Mouse (Mus musculus) embryonic facial prominence, embryonic 13.5 days (tissue): ENCODE measurements around the gene H3f3b. TPM values are rescaled to one million over a fixed set of nuclear protein-coding genes. Genes with fewer than 3 reads are reported as not detected.

ENCODE experiments used
- ATAC-seq: fragments of 200-750 bp; cut with Nextera tagmentation; 2 replicates; pipeline ENCODE4 v1.8.0; 2017; ENCODE audit warnings: low read depth; ENCODE audit not compliant: insufficient number of reproducible peaks, insufficient read depth, low FRiP score, low TSS enrichment
- H3K27ac ChIP-seq: fragments of 300-500 bp; sonication (generic); 2 replicates; pipeline ENCODE4 v1.5.1; 2015; ENCODE audit warnings: moderate library complexity, mild to moderate bottlenecking, inconsistent platforms
- H3K27me3 ChIP-seq: fragments of 300-500 bp; sonication (generic); 2 replicates; pipeline ENCODE4 v1.6.1; 2015; ENCODE audit warnings: mild to moderate bottlenecking, inconsistent platforms
- H3K36me3 ChIP-seq: fragments of 300-500 bp; sonication (generic); 2 replicates; pipeline ENCODE4 v1.6.1; 2015; ENCODE audit warnings: mild to moderate bottlenecking, inconsistent platforms
- H3K4me1 ChIP-seq: fragments of 300-500 bp; sonication (generic); 2 replicates; pipeline ENCODE4 v1.6.1; 2015; ENCODE audit warnings: inconsistent platforms
- H3K4me2 ChIP-seq: fragments of 300-500 bp; sonication (generic); 2 replicates; pipeline ENCODE4 v1.6.1; 2015; ENCODE audit warnings: moderate library complexity, mild to moderate bottlenecking, inconsistent platforms
- H3K4me3 ChIP-seq: fragments of 300-500 bp; sonication (generic); 2 replicates; pipeline ENCODE4 v1.5.1; 2015; ENCODE audit warnings: mild to moderate bottlenecking, inconsistent platforms
- H3K9ac ChIP-seq: fragments of 300-500 bp; sonication (generic); 2 replicates; pipeline ENCODE4 v1.6.1; 2015; ENCODE audit warnings: mild to moderate bottlenecking, inconsistent platforms
- H3K9me3 ChIP-seq: fragments of 300-500 bp; sonication (generic); 2 replicates; pipeline ENCODE4 v1.6.1; 2016; ENCODE audit warnings: inconsistent platforms
- WGBS: fragments of 180-500 bp; shearing (Covaris S2); methylation state at CpG from one replicate; pipeline ENCODE4 v1.1.7; 2015; ENCODE audit warnings: mixed read lengths; 5-methylcytosine and 5-hydroxymethylcytosine counted together
- polyA plus RNA-seq: library from polyadenylated mRNA; unstranded; fragments of >200 nt; fragmentation: Nextera tagmentation; extraction: Ambion mirVana; gene quantifications from 2 replicates; pipeline ENCODE4 v1.2.1, GENCODE M21; 2015

Gene H3f3b
- polyA plus RNA-seq, 1 experiment from 2014 or later, result 2,264 TPM

DNA sequence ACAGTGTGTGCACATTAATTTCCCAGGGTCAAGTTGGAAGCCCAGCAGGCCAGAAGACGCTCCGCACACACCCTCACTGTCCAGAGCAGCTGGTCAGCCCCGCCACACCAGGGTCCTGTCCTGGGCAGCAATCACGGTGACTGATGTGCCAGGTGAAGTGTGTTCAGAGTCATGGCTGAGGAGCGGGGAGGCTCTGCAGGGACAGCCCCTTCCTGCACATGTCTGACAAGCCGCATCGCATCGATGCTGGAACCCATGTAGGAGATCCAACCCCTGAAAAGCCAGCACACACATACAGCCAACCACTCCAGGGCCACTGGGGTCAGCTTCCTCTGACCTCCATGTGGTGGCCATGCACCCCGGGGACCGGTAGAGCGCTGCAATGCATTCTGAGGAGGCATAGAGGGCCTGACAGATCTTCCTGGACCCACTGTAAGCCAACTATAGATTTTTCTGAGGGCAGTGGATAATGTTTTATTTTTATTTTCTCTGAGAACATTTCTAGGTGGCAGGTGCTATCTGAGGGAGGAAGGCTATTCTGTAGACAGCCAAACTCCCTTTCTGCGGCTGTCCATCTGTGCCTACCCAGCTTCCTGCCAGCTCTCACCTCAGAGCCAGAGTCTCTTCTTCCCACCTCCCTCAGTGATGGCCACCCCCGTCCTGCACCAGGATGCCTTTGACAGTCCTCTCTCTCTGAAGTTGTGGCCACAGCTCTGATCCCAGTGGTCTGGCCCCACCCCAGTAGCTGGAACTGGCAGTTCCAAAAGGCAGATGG, 34.1 kb upstream of the H3f3b start:
- Histone ChIP-seq H3K9ac (no peak overlapping the region), H3K4me1 (0 out of 2 replicates have a peak, but pooled peaks cover under 1% of the 10 kb centered on the region), H3K27me3 (no peaks in the 10 kb centered on the region), H3K27ac (no peak overlapping the region), H3K4me2 (no peak overlapping the region), H3K36me3 (peaks cover 58% of the 10 kb centered on the region), H3K9me3 (no peaks in the 10 kb centered on the region), H3K4me3 (no peak overlapping the region)
- WGBS, result 90% methylated on average over 13 of the region's 13 CpGs
- no peak for ATAC-seq

DNA sequence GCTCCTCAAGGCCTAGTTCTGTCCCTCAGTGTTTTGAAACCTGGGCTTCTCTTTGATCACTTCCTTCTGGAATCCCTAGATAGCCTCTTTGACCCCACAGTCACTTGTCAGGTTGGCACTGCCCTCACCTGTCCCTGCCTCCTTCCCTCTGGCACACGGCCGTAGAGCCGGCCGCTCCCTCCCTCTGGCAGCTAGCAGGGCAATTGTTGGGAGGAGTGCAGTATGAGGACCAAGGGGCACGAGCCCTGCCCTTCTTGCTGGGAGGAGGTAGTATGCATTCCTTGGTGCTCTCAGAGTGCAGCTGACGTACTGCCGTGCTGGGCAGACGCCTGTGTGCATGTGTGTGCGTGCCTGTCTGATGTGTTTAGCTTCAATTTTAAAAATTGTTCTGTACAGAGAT, 32.8 kb upstream of the H3f3b start:
- Histone ChIP-seq H3K9me3 (no peaks in the 10 kb centered on the region), H3K4me2 (no peak overlapping the region), H3K4me3 (no peak overlapping the region), H3K9ac (peak overlapping the region; percentile 36; the same call in 1 of the 2 replicates), H3K27ac (no peak overlapping the region; the same call in 1 of the 2 replicates), H3K4me1 (no peaks in the 10 kb centered on the region), H3K36me3 (peaks cover 70% of the 10 kb centered on the region), H3K27me3 (no peaks in the 10 kb centered on the region)
- WGBS, result 84% methylated on average over 9 of the region's 9 CpGs
- ATAC-seq, result no peak

DNA sequence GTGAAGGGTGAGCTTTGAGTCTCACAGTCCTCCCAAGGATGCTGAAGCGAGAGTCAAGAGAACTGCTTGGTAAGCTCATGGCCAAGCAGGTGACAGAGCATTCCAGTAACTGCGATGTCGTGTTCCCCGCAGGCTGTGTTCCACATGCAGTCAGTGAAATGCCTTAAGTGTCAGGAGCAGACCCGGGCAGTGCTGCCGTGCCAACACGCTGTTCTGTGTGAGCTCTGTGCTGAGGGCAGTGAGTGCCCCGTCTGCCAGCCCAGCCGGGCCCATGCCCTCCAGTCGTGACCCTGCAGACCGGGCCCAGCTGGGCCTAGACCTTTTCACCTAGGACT, 31.9 kb upstream of the H3f3b start:
- H3K9ac ChIP-seq, result no peak overlapping the region
- no peak overlapping the region for H3K27ac ChIP-seq
- no peaks in the 10 kb centered on the region for H3K27me3 ChIP-seq
- H3K36me3 ChIP-seq, result peaks cover 79% of the 10 kb centered on the region
- no peak for ATAC-seq
- no peaks in the 10 kb centered on the region for H3K4me1 ChIP-seq
- H3K9me3 ChIP-seq, result no peaks in the 10 kb centered on the region
- WGBS, result 92% methylated on average over 11 of the region's 11 CpGs
- H3K4me3 ChIP-seq, result no peak overlapping the region
- no peak overlapping the region for H3K4me2 ChIP-seq

DNA sequence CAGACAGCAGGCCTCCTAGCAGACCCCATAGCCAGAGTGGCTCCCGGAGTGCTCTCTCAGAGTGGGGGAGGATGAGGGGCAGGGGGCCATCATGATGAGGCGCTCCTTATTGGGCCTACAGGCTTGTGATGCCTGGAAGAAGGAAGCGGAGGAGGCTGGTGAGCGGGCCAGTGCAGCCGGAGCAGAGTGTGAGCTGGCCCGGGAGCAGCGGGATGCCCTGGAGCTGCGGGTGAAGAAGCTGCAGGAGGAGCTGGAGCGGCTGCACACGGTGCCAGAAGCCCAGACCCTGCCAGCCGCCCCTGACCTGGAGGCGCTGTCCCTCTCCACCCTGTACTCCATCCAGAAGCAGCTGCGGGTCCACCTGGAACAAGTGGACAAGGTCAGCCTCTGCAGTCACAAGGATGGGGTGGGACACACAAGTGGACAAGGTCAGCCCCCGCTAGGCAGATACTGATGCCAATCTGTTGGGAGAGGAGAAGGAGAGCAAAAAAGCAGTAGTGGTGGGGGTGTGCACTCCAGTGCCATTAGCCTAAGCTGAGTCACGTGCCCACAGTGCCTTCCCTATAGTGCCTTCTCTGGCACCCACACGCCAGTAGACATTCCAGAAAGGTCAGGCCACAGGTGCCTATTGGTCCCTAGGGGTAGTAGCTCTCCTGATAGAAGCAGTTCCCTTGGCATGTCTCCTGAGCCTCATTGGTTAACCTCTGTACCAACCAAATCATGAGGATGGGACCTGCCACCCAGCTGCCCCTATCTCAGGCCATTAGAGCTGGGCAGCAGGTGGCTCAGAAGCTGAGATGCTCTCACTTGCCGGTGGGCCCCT, 31.3 kb upstream of the H3f3b start:
- H3K4me3 ChIP-seq, result no peak overlapping the region
- H3K27me3 ChIP-seq, result no peaks in the 10 kb centered on the region
- 88% methylated on average over 17 of the region's 17 CpGs for WGBS
- H3K4me1 ChIP-seq, result no peaks in the 10 kb centered on the region
- peaks cover 85% of the 10 kb centered on the region for H3K36me3 ChIP-seq
- no peak overlapping the region for H3K27ac ChIP-seq
- H3K9ac ChIP-seq, result no peak overlapping the region
- no peak for ATAC-seq
- no peaks in the 10 kb centered on the region for H3K9me3 ChIP-seq
- H3K4me2 ChIP-seq, result no peak overlapping the region

DNA sequence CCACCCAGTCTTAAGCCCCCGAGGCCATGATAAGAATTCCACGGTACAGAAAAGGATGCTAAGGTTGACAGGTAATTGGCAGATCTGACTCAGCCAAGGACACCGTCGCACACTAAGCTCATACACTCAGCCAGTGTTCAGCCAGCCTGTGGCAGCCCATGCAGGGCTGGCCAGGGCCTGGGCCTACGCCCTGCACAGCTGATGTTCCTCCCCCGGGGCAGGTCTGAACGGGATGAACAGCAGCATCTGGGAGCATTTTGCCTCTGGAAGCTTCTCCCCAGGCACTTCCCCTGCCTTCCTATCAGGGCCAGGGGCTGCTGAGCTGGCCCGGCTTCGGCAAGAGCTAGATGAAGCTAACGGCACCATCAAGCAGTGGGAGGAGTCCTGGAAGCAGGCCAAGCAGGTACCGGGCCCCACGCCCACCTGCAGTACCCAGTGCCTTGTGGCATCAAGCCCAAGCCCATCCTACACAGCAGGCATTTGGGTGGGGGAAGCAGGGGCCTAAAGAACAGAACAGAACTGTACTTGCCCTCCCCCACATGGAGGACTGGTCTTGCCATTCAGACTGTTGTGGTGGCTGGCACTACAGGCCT, 30.4 kb upstream of the H3f3b start:
- 60% methylated on average over 12 of the region's 12 CpGs for WGBS
- ATAC-seq, result no peak
- no peaks in the 10 kb centered on the region for H3K27me3 ChIP-seq
- no peaks in the 10 kb centered on the region for H3K9me3 ChIP-seq
- H3K4me2 ChIP-seq, result no peak overlapping the region
- H3K9ac ChIP-seq, result no peak overlapping the region
- no peak overlapping the region for H3K4me3 ChIP-seq
- H3K4me1 ChIP-seq, result no peaks in the 10 kb centered on the region
- H3K36me3 ChIP-seq, result peaks cover 95% of the 10 kb centered on the region
- no peak overlapping the region for H3K27ac ChIP-seq

DNA sequence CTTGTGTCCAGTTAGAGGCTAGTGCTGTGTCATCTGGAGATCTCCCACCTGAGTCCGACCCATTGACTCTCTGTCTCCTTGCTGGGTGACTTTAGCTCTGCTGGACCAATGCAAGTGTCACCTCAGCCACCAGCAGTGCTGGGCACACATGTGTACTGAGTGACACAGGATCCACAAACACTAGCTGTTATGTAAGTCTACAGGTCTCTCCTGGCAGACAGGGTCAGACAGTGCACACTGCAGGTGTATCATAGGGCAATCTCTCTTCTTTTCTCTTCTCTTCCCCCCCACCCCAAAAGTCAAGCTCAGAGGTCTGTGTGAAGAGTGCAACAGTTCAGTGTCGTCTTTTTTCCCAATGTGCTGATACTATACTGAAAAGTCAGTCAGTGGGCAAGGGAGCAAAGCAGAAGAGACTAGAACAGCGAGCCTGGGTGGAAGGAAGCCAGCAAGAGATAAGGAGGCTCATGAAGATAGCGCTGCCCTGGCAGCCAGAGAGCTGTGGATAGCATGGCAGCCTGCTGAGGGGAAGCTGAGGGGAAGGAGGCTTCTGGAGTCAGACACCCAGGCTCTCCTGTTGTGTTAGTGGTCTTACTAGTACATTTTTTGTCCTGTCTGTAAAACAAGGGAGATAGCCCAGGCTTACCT, 29.6 kb upstream of the H3f3b start:
- WGBS, result 87% methylated on average over 4 of the region's 4 CpGs
- Histone ChIP-seq H3K9me3 (no peaks in the 10 kb centered on the region), H3K4me2 (no peak overlapping the region), H3K9ac (0 out of 2 replicates have a peak overlapping the region, but pooled peaks have one; percentile 32), H3K27me3 (no peaks in the 10 kb centered on the region), H3K4me3 (no peak overlapping the region), H3K36me3 (peaks cover 100% of the 10 kb centered on the region), H3K4me1 (no peaks in the 10 kb centered on the region), H3K27ac (no peak overlapping the region)
- ATAC-seq, result no peak

DNA sequence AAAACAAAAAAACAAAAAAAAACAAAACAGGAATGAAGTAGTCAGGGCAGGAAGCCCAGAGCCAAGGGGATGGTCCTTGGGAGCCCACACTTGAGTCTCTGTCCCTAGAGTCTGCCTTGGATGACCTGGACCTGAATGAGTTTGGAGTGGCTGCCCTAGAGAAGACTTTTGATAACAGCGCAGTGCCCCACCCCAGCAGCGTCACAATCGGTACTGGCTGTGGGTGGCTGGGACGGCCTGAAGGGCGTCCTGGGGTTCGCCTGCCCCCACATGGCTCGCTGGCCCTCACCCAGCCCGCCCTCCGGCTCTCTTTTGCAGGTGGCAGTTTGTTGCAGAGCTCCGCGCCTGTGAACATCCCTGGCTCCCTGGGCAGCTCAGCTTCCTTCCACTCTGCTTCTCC, 28.1 kb upstream of the H3f3b start:
- Histone ChIP-seq H3K9me3 (no peaks in the 10 kb centered on the region), H3K4me2 (no peak overlapping the region), H3K4me1 (no peaks in the 10 kb centered on the region), H3K27ac (no peak overlapping the region), H3K27me3 (no peaks in the 10 kb centered on the region), H3K36me3 (peaks cover 99% of the 10 kb centered on the region), H3K9ac (no peak overlapping the region), H3K4me3 (no peak overlapping the region)
- WGBS, result 92% methylated on average over 11 of the region's 11 CpGs
- no peak for ATAC-seq

DNA sequence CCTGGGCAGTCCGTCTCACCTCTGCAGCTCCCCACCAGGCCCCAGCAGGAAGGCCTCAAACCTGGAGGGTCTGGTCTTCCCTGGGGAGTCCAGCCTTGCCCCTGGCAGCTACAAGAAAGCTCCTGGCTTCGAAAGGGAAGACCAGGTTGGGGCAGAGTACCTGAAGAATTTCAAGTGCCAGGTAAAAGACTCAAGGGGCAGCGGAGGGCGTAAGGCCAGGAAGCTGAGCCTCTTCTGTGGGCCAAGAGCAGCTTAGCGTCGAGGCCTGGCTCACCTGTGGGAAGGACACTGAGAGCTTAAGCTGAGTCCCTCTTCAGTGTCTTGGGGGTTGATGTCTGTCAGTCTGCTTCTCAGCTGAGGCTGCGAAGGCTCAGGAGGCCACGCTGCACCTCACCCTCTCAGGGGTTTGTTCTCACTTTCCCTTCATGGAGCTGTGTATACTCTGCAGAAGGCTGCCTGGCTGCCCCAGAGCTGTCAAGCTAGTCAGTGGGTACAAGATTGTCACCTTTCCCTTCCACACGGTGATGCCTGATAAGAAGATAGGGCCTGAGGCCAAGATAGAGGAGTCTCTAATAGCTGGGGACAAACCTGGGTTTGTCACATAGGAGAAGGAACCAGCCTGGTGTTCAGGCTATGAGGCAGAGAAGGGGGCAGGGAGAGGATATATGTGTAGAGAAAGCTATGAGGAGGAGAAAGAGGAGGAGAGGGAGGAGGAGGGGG, 25.9 kb upstream of the H3f3b start:
- no peak overlapping the region for H3K4me2 ChIP-seq
- ATAC-seq, result no peak
- no peak overlapping the region for H3K27ac ChIP-seq
- H3K9ac ChIP-seq, result no peak overlapping the region
- H3K9me3 ChIP-seq, result no peaks in the 10 kb centered on the region
- H3K4me3 ChIP-seq, result no peak overlapping the region
- no peaks in the 10 kb centered on the region for H3K4me1 ChIP-seq
- peaks cover 99% of the 10 kb centered on the region for H3K36me3 ChIP-seq
- H3K27me3 ChIP-seq, result no peaks in the 10 kb centered on the region
- WGBS, result 91% methylated on average over 9 of the region's 9 CpGs

DNA sequence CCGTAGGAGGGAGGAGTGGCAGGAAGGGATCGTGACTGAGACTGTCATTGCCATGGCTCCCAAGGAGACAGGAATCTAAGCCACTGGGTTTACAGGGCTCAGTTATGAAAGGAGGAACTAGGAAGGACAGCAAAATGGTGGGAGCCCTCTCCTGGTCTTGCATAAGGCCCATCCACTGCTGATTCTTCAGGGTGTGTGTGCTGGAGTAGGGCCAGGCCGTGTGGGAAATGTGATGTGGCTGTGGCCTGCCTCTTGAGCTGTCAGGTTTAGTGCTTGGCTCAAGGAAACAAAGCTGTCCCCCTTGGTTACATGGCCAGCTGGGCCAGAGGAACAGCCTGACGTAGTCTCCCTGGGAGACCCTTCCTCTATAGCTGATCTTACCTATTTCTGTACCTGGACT, 22.4 kb upstream of the H3f3b start:
- 86% methylated on average over 4 of the region's 4 CpGs for WGBS
- no peak overlapping the region for H3K4me3 ChIP-seq
- no peak overlapping the region for H3K4me2 ChIP-seq
- no peaks in the 10 kb centered on the region for H3K9me3 ChIP-seq
- no peaks in the 10 kb centered on the region for H3K27me3 ChIP-seq
- peaks cover 97% of the 10 kb centered on the region for H3K36me3 ChIP-seq
- ATAC-seq, result no peak
- 0 out of 2 replicates have a peak overlapping the region, but pooled peaks have one; percentile 21 for H3K9ac ChIP-seq
- no peak overlapping the region for H3K27ac ChIP-seq
- no peaks in the 10 kb centered on the region for H3K4me1 ChIP-seq

DNA sequence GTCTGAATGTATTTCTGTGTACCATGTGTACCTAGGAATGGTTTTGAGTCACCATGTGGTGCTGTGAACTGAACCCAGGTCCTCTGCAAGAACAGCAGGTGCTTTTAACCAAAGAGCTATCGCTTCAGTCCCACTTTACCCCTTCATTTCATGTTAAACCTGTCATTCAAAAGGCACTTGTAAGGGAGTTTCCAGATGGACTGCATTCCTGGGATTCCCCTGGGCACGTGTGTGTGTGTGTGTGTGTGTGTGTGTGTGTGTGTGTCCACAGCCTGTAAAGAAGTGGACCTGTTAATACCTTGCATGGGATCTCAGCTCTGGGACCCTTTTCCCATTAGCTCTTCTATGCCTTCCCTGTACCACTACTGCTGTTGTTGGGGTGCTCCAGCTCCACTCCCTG, 21.8 kb upstream of the H3f3b start:
- H3K36me3 ChIP-seq, result peaks cover 97% of the 10 kb centered on the region

DNA sequence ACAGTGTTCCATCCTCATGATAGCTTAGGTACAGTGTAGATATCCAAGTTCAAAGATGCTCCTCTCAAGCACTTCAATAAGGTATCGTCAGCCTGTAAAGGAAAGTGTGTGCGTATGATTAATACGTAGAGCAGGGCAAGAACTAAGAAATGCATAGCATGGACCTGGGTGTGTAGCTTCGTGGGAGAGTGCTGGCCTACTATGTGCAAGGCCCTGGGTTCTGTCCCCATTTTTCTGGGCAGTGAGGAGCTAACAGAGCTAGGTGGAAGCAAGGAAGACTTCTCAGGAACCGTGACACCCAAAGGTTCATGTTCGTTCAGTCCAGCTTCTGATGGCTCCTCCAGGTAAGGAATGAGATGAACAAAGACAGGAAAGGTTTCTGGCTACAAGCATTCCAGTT, 17.4 kb upstream of the H3f3b start:
- Histone ChIP-seq H3K4me2 (no peak overlapping the region), H3K9ac (no peak overlapping the region), H3K27ac (no peak overlapping the region), H3K4me3 (no peak overlapping the region), H3K36me3 (peaks cover 88% of the 10 kb centered on the region), H3K27me3 (no peaks in the 10 kb centered on the region), H3K4me1 (no peaks in the 10 kb centered on the region), H3K9me3 (0 out of 2 replicates have a peak, but pooled peaks cover 2% of the 10 kb centered on the region)
- no peak for ATAC-seq
- 93% methylated on average over 6 of the region's 6 CpGs for WGBS

More for the DNA sequence above, 21.8 kb upstream of the H3f3b start:
- no peaks in the 10 kb centered on the region for H3K9me3 ChIP-seq
- no peak overlapping the region for H3K4me3 ChIP-seq
- ATAC-seq, result no peak
- no peak overlapping the region for H3K9ac ChIP-seq
- 72% methylated on average over 2 of the region's 2 CpGs for WGBS
- no peaks in the 10 kb centered on the region for H3K27me3 ChIP-seq
- H3K4me2 ChIP-seq, result no peak overlapping the region
- no peaks in the 10 kb centered on the region for H3K4me1 ChIP-seq
- no peak overlapping the region for H3K27ac ChIP-seq
